Mouse (Mus musculus) forebrain, embryonic 13.5 days (tissue): ENCODE measurements around the gene Chl1. TPM values are rescaled to one million over a fixed set of nuclear protein-coding genes. Genes with fewer than 3 reads are reported as not detected.

Experiments used
- ATAC-seq: fragments of 200-750 bp; cut with Nextera tagmentation; 2 replicates; pipeline ENCODE4 v1.8.0; 2017
- H3K27ac ChIP-seq: fragments of 300-500 bp; sonication (generic); 2 replicates; pipeline ENCODE4 v1.5.1; 2015; ENCODE audit warnings: inconsistent platforms, mild to moderate bottlenecking, moderate library complexity
- H3K27me3 ChIP-seq: fragments of 300-500 bp; sonication (generic); 2 replicates; pipeline ENCODE4 v1.6.1; 2015; ENCODE audit warnings: mild to moderate bottlenecking, inconsistent platforms
- H3K36me3 ChIP-seq: fragments of 300-500 bp; sonication (generic); 2 replicates; pipeline ENCODE4 v1.6.1; 2015; ENCODE audit warnings: mild to moderate bottlenecking, inconsistent platforms; ENCODE audit not compliant: poor library complexity, severe bottlenecking
- H3K4me1 ChIP-seq: fragments of 300-500 bp; sonication (generic); 2 replicates; pipeline ENCODE4 v1.6.1; 2015; ENCODE audit warnings: inconsistent platforms
- H3K4me2 ChIP-seq: fragments of 300-500 bp; sonication (generic); 2 replicates; pipeline ENCODE4 v1.6.1; 2015; ENCODE audit warnings: inconsistent platforms, mild to moderate bottlenecking, moderate library complexity
- H3K4me3 ChIP-seq: fragments of 300-500 bp; sonication (generic); 2 replicates; pipeline ENCODE4 v1.5.1; 2015; ENCODE audit warnings: mild to moderate bottlenecking, inconsistent platforms
- H3K9ac ChIP-seq: fragments of 300-500 bp; sonication (generic); 2 replicates; pipeline ENCODE4 v1.6.1; 2015; ENCODE audit warnings: mild to moderate bottlenecking, inconsistent platforms
- H3K9me3 ChIP-seq: fragments of 300-500 bp; sonication (generic); replicated peaks from 2 replicates; pipeline ENCODE4 v1.6.1; 2016; ENCODE audit warnings: inconsistent platforms
- WGBS: fragments of 180-500 bp; shearing (Covaris S2); methylation state at CpG from one replicate; pipeline ENCODE4 v1.1.7; 2015; 5-methylcytosine and 5-hydroxymethylcytosine counted together
- polyA plus RNA-seq: library from polyadenylated mRNA; unstranded; fragments of >200 nt; fragmentation: Nextera tagmentation; extraction: Ambion mirVana; gene quantifications from 2 replicates; pipeline ENCODE4 v1.2.1, GENCODE M21; 2015

Gene Chl1
- polyA plus RNA-seq, 1 experiment from 2014 or later, result 42.4 TPM

DNA sequence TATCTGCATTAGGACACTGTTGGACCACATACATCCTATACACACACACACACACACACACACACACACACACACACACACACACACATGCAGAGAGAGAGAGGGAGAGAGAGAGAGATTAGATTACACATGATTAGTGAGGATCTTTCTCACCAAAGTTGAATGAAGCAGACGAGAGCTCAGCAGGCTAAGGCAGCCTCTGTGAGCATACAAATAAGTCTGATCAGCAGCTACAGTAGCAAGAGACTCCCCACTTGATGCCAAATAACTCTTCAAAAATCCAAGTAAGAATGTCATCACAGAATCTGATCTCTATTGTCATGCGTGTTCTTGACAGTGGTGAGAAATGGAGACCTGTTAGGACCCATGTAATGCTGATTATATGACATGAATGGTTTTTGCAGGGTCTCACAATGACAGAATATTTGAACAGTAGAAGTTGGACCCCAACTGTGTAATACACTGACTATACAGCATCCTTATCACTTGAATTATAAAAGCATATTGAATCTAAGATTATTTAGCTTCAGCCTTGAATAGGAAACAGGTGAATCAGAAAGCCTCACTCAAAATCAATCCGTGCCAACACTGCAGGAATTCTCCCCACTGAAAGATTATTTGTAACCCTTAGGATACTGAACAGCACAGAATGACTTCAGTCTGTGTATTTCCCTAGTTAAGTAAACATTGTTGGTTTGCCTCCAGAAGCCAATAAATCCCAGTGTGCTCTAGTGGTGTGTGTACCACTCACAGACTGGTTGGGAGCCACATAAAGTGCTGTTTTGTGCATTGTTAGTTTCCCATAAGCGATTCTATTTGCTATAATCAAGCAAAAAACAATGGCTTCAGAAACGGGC lies 47.9 kb downstream of the Chl1 start:
- no peaks in the 10 kb centered on the region for H3K9me3 ChIP-seq
- H3K27me3 ChIP-seq, result no peaks in the 10 kb centered on the region
- H3K27ac ChIP-seq, result peak overlapping the region; percentile 49; the same call in 1 of the 2 replicates
- no peak overlapping the region for H3K9ac ChIP-seq
- 21% methylated on average over 5 of the region's 5 CpGs for WGBS
- peak overlapping the region; percentile 11; the same call in 1 of the 2 replicates for H3K4me2 ChIP-seq
- ATAC-seq, result peak; percentile 60
- H3K4me1 ChIP-seq, result peaks cover 24% of the 10 kb centered on the region
- H3K36me3 ChIP-seq, result no peaks in the 10 kb centered on the region
- H3K4me3 ChIP-seq, result no peak overlapping the region

DNA sequence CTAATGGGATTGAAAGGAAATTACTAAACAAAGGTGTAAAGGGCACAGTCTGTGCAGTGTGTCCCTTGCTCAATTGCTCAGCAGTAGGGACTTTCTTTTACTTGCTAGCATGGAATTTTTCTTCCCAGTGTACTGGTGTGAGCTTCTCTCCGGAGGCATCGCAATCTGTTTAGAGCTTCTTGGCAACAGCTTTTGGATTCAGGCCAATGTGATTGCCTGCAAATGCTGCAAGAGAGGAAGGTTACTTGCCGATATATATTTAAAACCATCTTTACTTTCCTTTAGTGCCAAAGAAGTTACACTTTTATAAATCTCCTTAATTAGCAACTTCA lies 48.5 kb downstream of the Chl1 start:
- Histone ChIP-seq H3K9me3 (no peaks in the 10 kb centered on the region), H3K27me3 (no peaks in the 10 kb centered on the region), H3K4me2 (peak overlapping the region; percentile 11; the same call in 1 of the 2 replicates), H3K4me1 (peaks cover 24% of the 10 kb centered on the region), H3K27ac (peak overlapping the region; percentile 49; the same call in 1 of the 2 replicates), H3K9ac (no peak overlapping the region), H3K4me3 (no peak overlapping the region), H3K36me3 (no peaks in the 10 kb centered on the region)
- peak; percentile 90 for ATAC-seq
- WGBS, result 16% methylated on average over 3 of the region's 3 CpGs

DNA sequence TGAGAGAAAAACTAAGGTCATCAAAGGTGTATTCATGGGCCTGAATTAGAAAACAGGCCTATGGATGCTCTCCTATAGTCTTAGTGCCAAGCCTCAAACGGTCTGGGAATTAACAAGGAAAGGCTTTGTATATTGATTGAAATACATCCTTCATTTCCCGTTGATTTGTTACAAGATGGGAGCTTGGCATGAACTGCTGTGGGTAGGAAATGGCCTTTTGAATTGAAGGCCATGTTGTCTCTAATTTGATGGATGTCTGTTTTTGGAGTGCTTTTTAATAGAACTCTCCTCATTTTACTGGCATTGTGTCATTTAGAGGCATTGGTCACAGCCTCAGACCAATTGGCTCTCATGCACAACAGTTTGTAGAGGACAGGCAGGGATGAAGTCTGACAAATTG lies 49.0 kb downstream of the Chl1 start:
- 0 out of 2 replicates have a peak overlapping the region, but pooled peaks have one; percentile 49 for H3K27ac ChIP-seq
- no peak overlapping the region for H3K4me3 ChIP-seq

DNA sequence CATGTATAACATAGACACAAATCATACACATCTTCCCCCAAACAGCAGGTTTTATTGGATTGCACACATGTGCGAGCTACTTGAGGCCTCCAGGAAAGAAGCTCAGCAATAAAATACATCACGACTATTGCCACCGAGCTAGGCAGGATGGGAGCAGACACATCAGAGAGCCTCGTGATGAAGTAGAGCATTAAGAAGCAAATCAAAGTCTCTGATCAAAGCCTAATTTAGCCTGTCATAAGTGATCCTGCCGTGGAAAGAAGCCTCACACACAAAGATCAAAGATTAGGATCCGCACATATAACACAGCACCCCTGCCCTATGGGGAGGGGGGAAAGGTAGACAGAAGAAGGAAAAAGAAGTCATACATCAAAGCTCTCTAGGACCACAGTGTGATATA lies 54.4 kb downstream of the Chl1 start:
- no peak overlapping the region for H3K9ac ChIP-seq
- ATAC-seq, result no peak
- WGBS, result 61% methylated on average over 6 of the region's 6 CpGs
- no peaks in the 10 kb centered on the region for H3K27me3 ChIP-seq
- no peak overlapping the region for H3K4me2 ChIP-seq
- H3K9me3 ChIP-seq, result no peaks in the 10 kb centered on the region
- H3K4me1 ChIP-seq, result peaks cover 8% of the 10 kb centered on the region
- no peak overlapping the region for H3K4me3 ChIP-seq
- no peak overlapping the region for H3K27ac ChIP-seq
- H3K36me3 ChIP-seq, result no peaks in the 10 kb centered on the region

More for the DNA sequence above, 49.0 kb downstream of the Chl1 start:
- Histone ChIP-seq H3K27me3 (no peaks in the 10 kb centered on the region), H3K4me2 (no peak overlapping the region; the same call in 1 of the 2 replicates), H3K9ac (no peak overlapping the region), H3K4me1 (peaks cover 24% of the 10 kb centered on the region), H3K36me3 (no peaks in the 10 kb centered on the region), H3K9me3 (no peaks in the 10 kb centered on the region)
- WGBS, result 19% methylated on average over 2 of the region's 2 CpGs
- ATAC-seq, result peak; percentile 16; the same call in 1 of the 2 replicates

DNA sequence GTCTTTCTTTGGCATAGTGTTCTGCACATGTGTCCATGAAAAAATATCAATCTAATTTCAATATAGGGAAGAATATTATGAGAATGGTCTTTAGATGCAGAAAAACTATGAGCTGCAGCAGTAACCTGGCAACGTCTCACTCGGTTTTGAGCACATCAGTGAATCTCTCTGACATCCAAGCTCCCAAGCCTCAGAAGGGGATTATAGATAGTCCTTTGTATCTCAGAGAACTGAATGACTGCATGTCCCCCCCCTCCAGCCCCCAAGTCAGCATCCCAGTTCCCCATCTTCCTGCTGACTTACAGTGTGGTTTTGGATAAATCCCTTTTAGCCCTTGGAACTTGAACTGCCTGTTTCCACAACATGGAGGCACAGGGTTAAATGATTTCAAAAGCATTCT lies 56.9 kb downstream of the Chl1 start:
- H3K4me2 ChIP-seq, result no peak overlapping the region
- ATAC-seq, result no peak
- WGBS, result 27% methylated on average over 2 of the region's 2 CpGs
- no peaks in the 10 kb centered on the region for H3K9me3 ChIP-seq
- peaks cover 8% of the 10 kb centered on the region for H3K4me1 ChIP-seq
- no peaks in the 10 kb centered on the region for H3K36me3 ChIP-seq
- H3K4me3 ChIP-seq, result no peak overlapping the region
- no peaks in the 10 kb centered on the region for H3K27me3 ChIP-seq
- H3K27ac ChIP-seq, result no peak overlapping the region
- no peak overlapping the region for H3K9ac ChIP-seq

DNA sequence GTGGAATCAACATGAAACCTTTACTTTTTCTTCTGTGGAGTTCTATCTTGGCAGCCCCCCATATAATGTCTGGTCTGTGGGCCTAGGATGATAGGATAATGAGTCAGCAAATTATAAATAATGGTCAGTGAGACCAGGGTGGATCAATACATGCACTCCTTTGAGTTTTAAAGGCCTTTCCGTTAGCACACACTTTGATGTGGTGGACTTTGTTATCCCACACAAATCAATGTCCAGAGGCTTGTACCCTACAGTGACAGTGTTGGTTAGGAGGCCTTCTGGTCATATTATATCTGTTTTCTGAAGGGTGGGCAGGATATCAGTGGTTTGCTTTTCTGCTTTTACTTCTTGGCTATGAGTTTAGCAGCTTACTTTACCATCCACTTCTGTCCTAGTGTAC lies 62.3 kb downstream of the Chl1 start:
- 81% methylated on average over 1 of the region's 1 CpGs for WGBS

DNA sequence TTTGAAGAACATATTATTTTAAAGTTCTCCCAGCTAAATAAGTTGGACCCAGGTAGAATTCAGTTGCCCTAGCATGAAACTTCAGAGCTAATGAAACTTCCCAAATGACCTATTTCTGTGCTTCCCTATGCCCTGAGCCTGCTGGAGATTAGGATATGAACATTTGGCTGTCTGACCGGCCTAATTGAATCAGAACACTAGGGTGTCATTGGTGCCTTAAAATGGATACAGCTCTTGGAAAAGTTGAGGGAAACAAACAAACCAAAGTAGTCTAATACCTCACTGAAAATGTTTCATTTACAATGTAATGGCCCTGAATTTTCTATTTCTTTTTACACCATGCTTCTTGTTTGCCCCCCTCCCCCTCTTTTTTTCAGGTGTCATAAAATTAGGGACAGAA lies 73.8 kb downstream of the Chl1 start:
- H3K4me2 ChIP-seq, result no peak overlapping the region
- no peak overlapping the region for H3K9ac ChIP-seq
- H3K36me3 ChIP-seq, result no peaks in the 10 kb centered on the region
- no peaks in the 10 kb centered on the region for H3K4me1 ChIP-seq
- H3K27ac ChIP-seq, result no peak overlapping the region
- H3K9me3 ChIP-seq, result no peaks in the 10 kb centered on the region
- no peak overlapping the region for H3K4me3 ChIP-seq
- WGBS, result 85% methylated on average over 1 of the region's 1 CpGs
- no peaks in the 10 kb centered on the region for H3K27me3 ChIP-seq
- no peak for ATAC-seq

More for the DNA sequence above, 62.3 kb downstream of the Chl1 start:
- Histone ChIP-seq H3K4me1 (no peaks in the 10 kb centered on the region), H3K36me3 (no peaks in the 10 kb centered on the region), H3K27ac (no peak overlapping the region), H3K4me3 (no peak overlapping the region), H3K4me2 (no peak overlapping the region), H3K9ac (no peak overlapping the region), H3K27me3 (no peaks in the 10 kb centered on the region), H3K9me3 (no peaks in the 10 kb centered on the region)
- no peak for ATAC-seq

DNA sequence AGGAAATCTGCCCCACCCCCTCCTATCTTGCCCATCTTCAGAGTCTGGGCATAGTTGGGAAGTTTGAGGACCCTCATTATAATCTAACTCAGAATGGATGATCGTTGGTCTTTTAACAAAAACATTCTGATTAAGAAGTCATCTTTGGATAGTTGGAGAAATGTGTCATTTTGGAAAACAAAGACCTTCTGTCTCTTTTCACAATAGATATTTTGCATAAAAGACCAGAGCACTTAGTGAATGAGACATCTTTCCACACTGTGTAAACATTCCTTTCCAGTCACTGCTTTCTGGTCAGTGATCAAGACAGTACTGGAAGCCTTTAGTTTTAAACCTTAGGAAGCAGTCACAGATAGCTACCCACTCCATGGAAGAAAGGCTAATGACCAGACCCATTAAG lies 75.3 kb downstream of the Chl1 start:
- Histone ChIP-seq H3K27me3 (no peaks in the 10 kb centered on the region), H3K36me3 (no peaks in the 10 kb centered on the region), H3K9ac (no peak overlapping the region), H3K4me3 (no peak overlapping the region), H3K27ac (no peak overlapping the region), H3K9me3 (no peaks in the 10 kb centered on the region), H3K4me1 (no peaks in the 10 kb centered on the region), H3K4me2 (no peak overlapping the region)
- 48% methylated on average over 1 of the region's 1 CpGs for WGBS
- no peak for ATAC-seq

DNA sequence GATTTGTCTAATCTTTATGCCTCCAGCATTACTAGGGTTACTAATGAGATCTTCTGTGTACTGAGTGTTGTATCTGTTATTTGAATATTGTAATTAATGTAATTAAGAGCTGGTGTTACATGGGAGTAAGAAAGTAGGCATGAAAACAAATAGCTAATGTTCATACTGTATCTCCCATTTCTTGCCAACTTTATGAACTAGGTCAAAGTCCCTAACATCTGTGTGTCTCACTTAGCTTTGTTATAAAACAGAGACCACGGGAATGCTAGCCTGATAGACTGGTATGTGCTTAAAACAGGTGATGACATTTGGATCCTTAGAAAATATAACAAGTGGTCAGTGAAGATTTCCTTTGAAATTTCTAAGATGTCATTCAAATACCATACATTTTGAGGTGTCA lies 75.7 kb downstream of the Chl1 start:
- 94% methylated on average over 1 of the region's 1 CpGs for WGBS
- no peak overlapping the region for H3K4me2 ChIP-seq
- H3K36me3 ChIP-seq, result no peaks in the 10 kb centered on the region
- H3K4me1 ChIP-seq, result no peaks in the 10 kb centered on the region
- H3K27ac ChIP-seq, result no peak overlapping the region
- H3K4me3 ChIP-seq, result no peak overlapping the region
- H3K9me3 ChIP-seq, result no peaks in the 10 kb centered on the region
- no peaks in the 10 kb centered on the region for H3K27me3 ChIP-seq
- no peak overlapping the region for H3K9ac ChIP-seq
- no peak for ATAC-seq

DNA sequence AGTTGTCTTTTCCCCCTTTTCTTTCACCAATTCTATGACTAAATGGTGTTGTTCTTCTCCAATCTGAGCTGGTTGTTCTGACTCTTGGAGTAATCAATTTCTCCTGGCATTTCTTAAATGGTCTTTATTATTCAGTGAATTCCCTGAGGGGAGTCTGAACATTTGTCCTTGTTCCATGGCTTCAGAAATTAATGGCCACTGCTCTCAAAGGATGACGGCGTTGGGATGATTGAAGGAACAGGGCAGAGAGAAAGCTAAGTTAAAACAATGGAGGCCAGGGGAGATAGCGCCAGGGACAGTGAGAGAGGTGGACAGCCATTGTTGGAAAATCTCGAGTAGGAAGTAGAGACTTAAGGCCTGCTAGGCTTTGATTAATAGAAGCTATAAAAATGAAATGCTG lies 91.7 kb downstream of the Chl1 start:
- 37% methylated on average over 4 of the region's 4 CpGs for WGBS
- H3K4me1 ChIP-seq, result no peaks in the 10 kb centered on the region
- no peak overlapping the region for H3K27ac ChIP-seq
- no peak overlapping the region for H3K9ac ChIP-seq
- no peak overlapping the region for H3K4me3 ChIP-seq
- no peaks in the 10 kb centered on the region for H3K9me3 ChIP-seq
- no peaks in the 10 kb centered on the region for H3K36me3 ChIP-seq
- H3K27me3 ChIP-seq, result no peaks in the 10 kb centered on the region
- no peak overlapping the region for H3K4me2 ChIP-seq
- ATAC-seq, result no peak

DNA sequence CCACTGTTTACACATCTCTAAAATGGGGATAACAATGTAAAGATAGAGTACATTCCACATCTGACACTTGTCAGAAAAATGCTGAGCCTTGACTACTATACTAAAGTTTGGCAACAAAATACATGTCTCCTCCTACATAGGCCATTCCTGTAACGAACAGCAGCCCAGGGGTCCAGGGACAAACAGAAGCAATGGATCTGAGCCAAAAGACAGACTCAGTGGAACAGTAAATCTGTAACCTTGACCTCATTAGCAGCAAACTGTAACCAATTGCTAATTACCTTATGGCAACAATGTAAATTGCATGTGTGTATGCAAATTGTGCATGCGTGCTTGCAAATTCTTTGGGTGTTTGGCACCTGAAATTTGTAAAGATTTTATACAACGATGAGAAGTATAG lies 100.3 kb downstream of the Chl1 start:
- no peak overlapping the region for H3K27ac ChIP-seq
- ATAC-seq, result no peak
- H3K4me2 ChIP-seq, result no peak overlapping the region
- H3K4me1 ChIP-seq, result 0 out of 2 replicates have a peak, but pooled peaks cover 5% of the 10 kb centered on the region
- no peaks in the 10 kb centered on the region for H3K36me3 ChIP-seq
- H3K9me3 ChIP-seq, result no peaks in the 10 kb centered on the region
- H3K27me3 ChIP-seq, result no peaks in the 10 kb centered on the region
- no peak overlapping the region for H3K9ac ChIP-seq
- 60% methylated on average over 3 of the region's 3 CpGs for WGBS
- H3K4me3 ChIP-seq, result no peak overlapping the region

DNA sequence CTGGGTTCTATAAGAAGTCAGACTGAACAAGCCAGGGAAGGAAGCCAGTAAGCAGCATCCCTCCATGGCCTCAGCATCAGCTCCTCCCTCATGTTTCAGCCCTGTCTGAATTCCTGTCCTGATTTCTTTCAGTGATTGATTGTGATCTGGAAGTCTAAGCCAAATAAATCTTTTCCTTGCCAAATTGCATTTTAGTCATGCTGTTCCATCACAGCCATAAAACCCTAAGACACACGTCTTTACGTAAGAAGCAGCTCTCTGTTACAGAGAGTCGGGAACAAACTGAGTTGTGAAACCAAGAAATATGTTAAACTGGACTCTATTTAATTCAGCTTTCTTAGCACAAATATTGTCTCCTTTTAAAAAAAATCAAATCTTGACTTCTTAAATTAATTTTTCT lies 102.2 kb downstream of the Chl1 start:
- ATAC-seq, result no peak
- Histone ChIP-seq H3K27ac (no peak overlapping the region), H3K27me3 (no peaks in the 10 kb centered on the region), H3K4me1 (0 out of 2 replicates have a peak, but pooled peaks cover 5% of the 10 kb centered on the region), H3K9ac (no peak overlapping the region), H3K9me3 (no peaks in the 10 kb centered on the region), H3K36me3 (no peaks in the 10 kb centered on the region), H3K4me2 (no peak overlapping the region), H3K4me3 (no peak overlapping the region)
- 88% methylated on average over 3 of the region's 3 CpGs for WGBS

DNA sequence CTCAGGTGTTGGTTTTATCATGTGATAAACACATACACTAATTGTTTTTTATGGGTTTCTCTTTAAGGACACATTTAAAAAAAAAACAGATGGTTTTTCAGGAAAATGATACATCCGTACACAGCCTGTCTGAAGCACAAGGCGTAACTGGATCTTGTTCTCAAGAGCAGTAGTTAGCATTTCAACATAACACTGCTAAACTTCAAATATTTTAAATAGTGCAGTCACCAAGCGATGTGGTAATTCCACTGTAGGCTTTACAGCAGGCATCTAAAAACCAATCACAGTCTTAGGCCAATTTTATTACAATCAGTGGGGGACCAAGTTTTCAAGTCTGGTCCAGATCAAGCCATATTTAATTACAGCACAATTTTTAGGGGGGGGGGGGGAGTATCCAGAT lies 103.3 kb downstream of the Chl1 start:
- Histone ChIP-seq H3K36me3 (no peaks in the 10 kb centered on the region), H3K27me3 (no peaks in the 10 kb centered on the region), H3K4me2 (no peak overlapping the region), H3K9me3 (no peaks in the 10 kb centered on the region), H3K4me1 (0 out of 2 replicates have a peak, but pooled peaks cover 5% of the 10 kb centered on the region), H3K27ac (no peak overlapping the region), H3K9ac (no peak overlapping the region), H3K4me3 (no peak overlapping the region)
- 84% methylated on average over 3 of the region's 3 CpGs for WGBS
- ATAC-seq, result no peak
